Mouse (Mus musculus) cerebellum, adult 2 months (tissue): ENCODE measurements around the gene Nhp2. TPM values are rescaled to one million over a fixed set of nuclear protein-coding genes. Genes with fewer than 3 reads are reported as not detected.

Source experiments
- DNase-seq, 2 experiments: peaks; one replicate each; pipeline ENCODE4 v3.0.0; 2021
- H3K27ac ChIP-seq: fragments of 200-500 bp; 2 replicates; pipeline ENCODE4 v1.5.1; 2012; ENCODE audit warnings: low read length, control low read depth, inconsistent platforms; ENCODE audit not compliant: insufficient read depth
- H3K27me3 ChIP-seq: fragments of 200-500 bp; 2 replicates; pipeline ENCODE4 v1.6.1; 2012; ENCODE audit warnings: inconsistent platforms, mild to moderate bottlenecking, low read length, moderate library complexity; ENCODE audit not compliant: control insufficient read depth, insufficient read depth
- H3K4me1 ChIP-seq: fragments of 200-500 bp; 2 replicates; pipeline ENCODE4 v1.6.1; 2011; ENCODE audit warnings: low read length; ENCODE audit not compliant: control insufficient read depth, insufficient read depth
- H3K4me3 ChIP-seq: fragments of 200-500 bp; replicated peaks from 2 replicates; pipeline ENCODE3; 2011; ENCODE audit warnings: mild to moderate bottlenecking, low read depth, low read length, control low read depth; ENCODE audit not compliant: insufficient read depth
- CTCF ChIP-seq: fragments of 200-500 bp; IDR thresholded peaks from 2 replicates; pipeline ENCODE4 v1.5.1; 2011; ENCODE audit warnings: low read depth, mild to moderate bottlenecking, control low read depth, low read length, moderate library complexity, borderline replicate concordance; ENCODE audit not compliant: insufficient read depth
- POLR2A ChIP-seq: fragments of 200-500 bp; IDR thresholded peaks from 2 replicates; pipeline ENCODE4 v1.6.1; 2011; ENCODE audit warnings: low read length, control low read depth, borderline replicate concordance; ENCODE audit not compliant: insufficient read depth
- WGBS: fragments of 180-500 bp; shearing (Covaris S2); methylation state at CpG from one replicate; pipeline ENCODE4 v1.1.7; 2018; 5-methylcytosine and 5-hydroxymethylcytosine counted together
- polyA plus RNA-seq: library from polyadenylated mRNA; depleted of rRNA; stranded (reverse); fragments of >200 nt; gene quantifications from 2 replicates; pipeline ENCODE4 v1.2.3, GENCODE M21; 2012; rRNA removed

The Nhp2 gene
- polyA plus RNA-seq, 1 experiment: 48.4 TPM

DNA sequence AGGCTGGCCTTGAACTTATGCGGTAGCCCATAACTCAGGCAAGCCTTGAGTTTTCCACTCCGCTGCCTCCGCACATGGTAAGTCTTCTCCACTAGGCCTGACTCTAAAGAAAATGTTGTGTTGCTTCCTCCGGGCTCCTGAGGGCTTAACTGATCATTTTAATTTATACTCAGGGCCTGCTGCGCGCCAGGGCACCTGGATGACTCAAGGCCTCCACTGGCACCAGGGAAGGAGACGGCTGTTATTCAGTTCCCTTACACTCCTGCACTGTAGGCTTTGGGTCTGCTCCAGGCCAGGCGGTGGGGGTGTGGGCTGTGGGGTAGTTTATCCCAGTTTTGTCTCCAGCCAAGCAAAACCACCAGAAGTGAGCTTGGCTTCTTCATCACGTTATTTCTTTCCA is 53.8 kb downstream of the Nhp2 start:
- Histone ChIP-seq H3K4me1 (no peaks in the 10 kb centered on the region), H3K4me3 (no peak overlapping the region), H3K27ac (no peak overlapping the region), H3K27me3 (no peaks in the 10 kb centered on the region)
- TF ChIP-seq POLR2A (no peak), CTCF (no peak)
- WGBS: 55% methylated on average over 9 of the region's 9 CpGs
- no peak for DNase-seq

Other genes starting within 250 kb of the Nhp2 start
- 19.3 and 23.2 TPM in 2 replicates for gene Phykpl, start 35.0 kb upstream of the Nhp2 start, polyA plus RNA-seq
- gene Hnrnpab, start 12.9 kb upstream of the Nhp2 start, polyA plus RNA-seq: 101 and 103 TPM in 2 replicates
- gene Rmnd5b, start 16.2 kb downstream of the Nhp2 start, polyA plus RNA-seq: 62.3 and 72.9 TPM in 2 replicates
- 15.3 and 16.7 TPM in 2 replicates for gene N4bp3, start 31.1 kb downstream of the Nhp2 start, polyA plus RNA-seq
- gene D930048N14Rik, start 31.2 kb downstream of the Nhp2 start, polyA plus RNA-seq: 3.8 and 4.1 TPM in 2 replicates
- gene 0610009B22Rik, start 69.1 kb downstream of the Nhp2 start, polyA plus RNA-seq: 47.9 and 48.7 TPM in 2 replicates
- 11.0 and 12.3 TPM in 2 replicates for gene Sec24a, start 143.9 kb downstream of the Nhp2 start, polyA plus RNA-seq
- 93.3 and 95.1 TPM in 2 replicates for gene Sar1b, start 144.0 kb downstream of the Nhp2 start, polyA plus RNA-seq
- gene Jade2, start 237.9 kb downstream of the Nhp2 start, polyA plus RNA-seq: 21.8 and 21.9 TPM in 2 replicates